Mouse (Mus musculus): ENCODE results near the gene Capn11. TPM values are rescaled to one million over a fixed set of nuclear protein-coding genes. Genes with fewer than 3 reads are reported as not detected.

Capn11 gene
- total RNA-seq, 2 experiments from 2014 or later = 0.10 to 1.5 TPM

- DNase-seq (ENCODE audit: low spot score in 2 of 2) = peak; percentile 83
Observed at GRCm38 (mm10) chr17:45584939-45585678, 74.0 kb downstream of the Capn11 start.

- peak; percentile 72 to 87 for DNase-seq (ENCODE audit: low spot score in 2 of 2)
Observed at GRCm38 (mm10) chr17:45584096-45584896, 74.8 kb downstream of the Capn11 start.

- DNase-seq (ENCODE audit: low spot score in 2 of 2) = no peak
Observed at GRCm38 (mm10) chr17:45582715-45583355, 76.3 kb downstream of the Capn11 start.

GRCm38 (mm10) chr17:45582188-45582587, 76.9 kb downstream of the Capn11 start:
- DNase-seq (ENCODE audit: low spot score in 2 of 2) = no peak

- peak; percentile 60 to 74 for DNase-seq (ENCODE audit: low spot score in 2 of 2)
Observed at GRCm38 (mm10) chr17:45581567-45581983, 77.5 kb downstream of the Capn11 start.

GRCm38 (mm10) chr17:45580958-45581477, 78.1 kb downstream of the Capn11 start:
- DNase-seq (ENCODE audit: low spot score in 2 of 2) = no peak

Other genes with a start within 250 kb of the Capn11 start
- gene Cdc5l, start 225.6 kb downstream of the Capn11 start, total RNA-seq (2021) = 10 to 100 TPM; 43.2 to 50.8 TPM
- gene Spats1, start 183.9 kb downstream of the Capn11 start, total RNA-seq (2021) = under 1 TPM in 1 of 2 experiments, not detected in 1; 0.10 TPM
- gene Aars2, start 152.5 kb downstream of the Capn11 start, total RNA-seq (2021) = 10 to 100 TPM; 16.0 to 16.5 TPM
- gene Tcte1, start 135.9 kb downstream of the Capn11 start, total RNA-seq (2021) = not detected
- gene Tmem151b, start 109.6 kb downstream of the Capn11 start, total RNA-seq (2021) = under 1 TPM; 0.15 to 0.29 TPM
- gene Nfkbie, start 103.6 kb downstream of the Capn11 start, total RNA-seq (2021) = 1 to 10 TPM; 3.2 TPM
- gene Slc35b2, start 95.5 kb downstream of the Capn11 start, total RNA-seq (2021) = 10 to 100 TPM; 44.4 to 52.7 TPM
- 1,000 to 10,000 TPM; 1,179 to 1,260 TPM for gene Hsp90ab1, start 86.1 kb downstream of the Capn11 start, total RNA-seq (2021)
- gene Slc29a1, start 59.7 kb downstream of the Capn11 start, total RNA-seq (2021) = 100 to 1,000 TPM; 148 to 166 TPM
- 10 to 100 TPM; 42.8 to 44.3 TPM for gene Mymx, start 57.2 kb downstream of the Capn11 start, total RNA-seq (2021)
- gene Mrpl14, start 27.0 kb upstream of the Capn11 start, total RNA-seq (2021) = 10 to 100 TPM; 83.4 to 92.2 TPM
- gene Tmem63b, start 27.6 kb upstream of the Capn11 start, total RNA-seq (2021) = 10 to 100 TPM; 48.6 to 56.4 TPM
- gene 1600014C23Rik, start 74.5 kb upstream of the Capn11 start, total RNA-seq (2021) = not detected